Mouse (Mus musculus) gastrocnemius, postnatal 10 days (tissue): ENCODE measurements at regions not wholly inside any gene's neighbourhood (a gene's known extent, or its start where the extent isn't known, plus 50 kb on each side); places are given as distances from the start of the nearest gene placed in this dataset.
"Not testable (repeated sequence)": the region's sequence is repeated elsewhere in the genome, so short reads cannot be mapped to it uniquely, and the experiment has no call there.

Source experiments
- DNase-seq: peaks from one replicate; pipeline ENCODE4 v3.0.0; 2021; ENCODE audit warnings: mixed read lengths

DNA sequence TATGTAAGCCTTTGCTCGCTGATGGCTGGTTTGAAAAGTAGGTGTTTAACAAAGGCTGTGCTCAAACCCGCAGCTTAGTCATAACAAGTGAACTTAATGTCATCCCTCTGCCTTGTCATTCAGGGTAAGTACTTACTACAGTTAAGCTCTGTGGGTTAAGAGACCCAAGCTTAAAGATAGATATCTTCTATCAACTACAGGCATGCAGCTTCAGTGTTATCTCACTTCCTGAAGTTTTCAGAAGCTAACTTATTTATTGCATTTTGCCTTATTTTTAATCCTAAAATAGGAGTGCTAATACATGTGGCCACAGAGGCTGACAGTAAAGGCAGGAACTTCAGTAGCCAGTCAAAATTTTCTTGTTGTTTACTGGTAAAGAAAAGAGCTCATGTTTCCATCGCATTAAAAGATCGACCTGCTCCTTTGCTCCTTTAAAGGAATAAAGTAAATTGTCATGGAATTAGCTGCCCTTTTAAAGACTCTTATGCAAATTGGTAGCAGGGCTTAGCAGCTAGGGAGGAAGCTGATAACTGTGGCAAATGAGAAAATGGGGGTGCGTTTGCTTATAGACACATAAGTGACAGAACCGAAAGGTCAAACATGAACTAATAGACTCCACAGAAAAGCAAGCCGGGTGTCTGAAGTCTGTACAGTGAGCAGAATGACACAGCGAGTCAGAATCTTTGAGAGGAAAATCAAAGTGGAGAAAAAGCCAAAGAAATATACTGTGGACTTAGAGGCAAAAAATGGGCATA lies 55.9 kb upstream of the Inpp4b start:
- no peak for DNase-seq

DNA sequence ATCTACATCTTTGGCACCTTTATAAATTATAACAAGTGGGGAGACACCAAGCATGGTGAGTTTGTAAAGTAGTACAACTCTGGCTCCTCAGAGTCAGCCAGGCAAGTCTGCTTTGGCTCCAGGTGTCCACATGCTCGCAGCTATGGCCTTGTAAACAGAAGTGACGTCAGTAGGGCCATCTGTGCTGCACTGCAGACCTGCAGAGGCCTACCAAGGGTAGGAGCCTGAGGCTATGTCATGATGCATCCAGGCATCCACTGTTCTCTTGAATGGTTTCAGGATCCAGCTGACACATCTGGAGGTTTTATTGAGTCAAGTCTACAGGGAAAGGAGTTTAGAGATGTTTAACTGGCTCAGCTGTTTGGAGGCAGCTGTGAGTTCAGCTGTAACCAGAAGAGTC lies 82.3 kb upstream of the Inpp4b start:
- no peak for DNase-seq

- no peak for DNase-seq
Observed at GRCm38 (mm10) chr8:81223872-81224271, 118.5 kb upstream of the Inpp4b start.

DNA sequence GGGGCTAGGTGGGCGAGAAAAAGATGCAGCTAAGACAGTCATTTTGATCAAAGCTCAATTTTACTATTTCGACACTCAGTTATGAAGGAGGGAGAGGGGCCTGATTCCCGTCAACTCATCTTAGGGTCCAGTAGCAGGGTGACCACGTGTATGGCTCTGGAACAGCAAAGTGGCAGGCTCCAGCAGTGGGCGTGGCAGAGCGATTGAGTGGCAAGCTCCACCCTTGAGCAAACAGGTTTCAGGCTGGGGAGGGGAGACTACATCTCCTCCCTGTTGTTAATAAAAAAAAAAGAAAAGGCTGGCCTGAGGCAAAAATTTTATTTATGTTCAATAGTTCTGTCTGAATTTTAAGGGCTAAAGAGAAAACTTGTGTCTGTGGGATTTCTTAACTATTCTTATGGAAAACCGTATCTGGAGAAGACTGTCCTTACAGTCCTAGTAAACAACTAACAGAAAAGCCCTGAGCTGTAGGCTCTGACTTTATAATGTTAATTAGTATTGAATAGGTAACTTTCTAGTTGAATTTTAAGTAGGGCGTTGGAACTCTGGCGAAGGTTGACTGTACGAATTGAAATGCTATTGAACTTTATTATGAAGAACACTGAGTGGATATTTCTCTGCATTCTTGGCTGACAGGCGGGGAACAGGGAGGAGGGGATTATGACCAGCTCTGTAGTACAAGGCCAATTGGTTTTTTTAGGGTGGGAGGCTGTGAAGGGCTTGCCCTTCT lies 155.1 kb upstream of the Inpp4b start:
- not testable (repeated sequence) for DNase-seq

DNA sequence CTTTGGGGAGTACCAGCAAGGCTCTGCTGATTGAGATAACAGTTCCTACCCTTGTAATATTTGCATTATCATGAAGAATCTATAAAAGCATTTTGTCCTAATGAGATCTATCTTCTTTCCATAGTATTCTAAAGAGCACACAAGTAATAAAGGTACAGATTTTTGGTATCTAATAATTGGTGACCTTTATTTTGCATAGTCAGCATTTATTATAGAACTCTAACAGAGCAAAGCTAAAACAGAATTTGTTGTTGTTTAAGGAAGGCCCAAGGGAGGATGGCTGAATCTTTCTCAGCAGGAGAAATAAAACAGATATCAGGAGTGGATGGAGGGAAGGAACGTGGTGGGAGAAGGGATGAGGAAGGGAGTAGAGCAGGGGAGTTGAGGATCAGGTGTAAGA lies 160.8 kb upstream of the Usp38 start:
- no peak for DNase-seq

GRCm38 (mm10) chr8:81147239-81147638 lies 132.5 kb upstream of the Usp38 start:
- DNase-seq, result no peak

DNA sequence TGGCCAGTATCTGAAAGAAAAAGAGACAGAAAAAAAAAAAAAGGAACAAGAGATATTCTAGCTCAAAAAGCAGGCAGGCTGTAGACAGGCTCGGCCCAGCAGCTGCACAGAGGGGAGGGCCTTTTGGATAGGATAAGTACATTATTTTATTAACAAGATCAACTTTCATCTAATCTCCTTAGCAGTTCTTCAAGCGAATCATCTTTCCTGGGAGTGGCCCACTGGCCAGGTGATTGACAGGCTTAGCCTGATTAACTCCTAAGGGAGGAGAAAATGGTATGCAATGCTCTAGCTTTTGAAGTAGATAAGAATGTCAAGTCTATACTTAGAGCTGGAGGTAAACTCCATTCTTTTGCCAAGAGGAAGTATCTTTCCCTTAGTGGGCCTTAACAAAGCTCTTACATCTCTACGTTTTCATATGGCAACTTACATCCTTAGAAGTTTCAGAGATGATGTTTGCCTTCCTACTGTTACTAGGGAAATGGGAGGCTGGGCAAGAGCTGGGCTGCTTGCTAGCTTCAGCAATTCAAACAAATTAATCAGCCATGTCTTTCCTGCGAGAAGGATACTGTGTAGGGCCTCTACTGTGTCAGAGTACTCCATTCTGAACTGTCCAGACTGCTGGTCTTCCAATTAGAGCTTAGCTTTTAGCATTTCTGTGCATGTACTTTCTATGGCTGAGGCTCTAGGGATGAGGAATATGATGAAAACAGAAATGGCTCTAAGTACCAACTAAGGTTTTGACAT lies 92.2 kb upstream of the Usp38 start:
- no peak for DNase-seq

- no peak for DNase-seq
Observed at GRCm38 (mm10) chr8:81098963-81099362, 84.2 kb upstream of the Usp38 start.

DNA sequence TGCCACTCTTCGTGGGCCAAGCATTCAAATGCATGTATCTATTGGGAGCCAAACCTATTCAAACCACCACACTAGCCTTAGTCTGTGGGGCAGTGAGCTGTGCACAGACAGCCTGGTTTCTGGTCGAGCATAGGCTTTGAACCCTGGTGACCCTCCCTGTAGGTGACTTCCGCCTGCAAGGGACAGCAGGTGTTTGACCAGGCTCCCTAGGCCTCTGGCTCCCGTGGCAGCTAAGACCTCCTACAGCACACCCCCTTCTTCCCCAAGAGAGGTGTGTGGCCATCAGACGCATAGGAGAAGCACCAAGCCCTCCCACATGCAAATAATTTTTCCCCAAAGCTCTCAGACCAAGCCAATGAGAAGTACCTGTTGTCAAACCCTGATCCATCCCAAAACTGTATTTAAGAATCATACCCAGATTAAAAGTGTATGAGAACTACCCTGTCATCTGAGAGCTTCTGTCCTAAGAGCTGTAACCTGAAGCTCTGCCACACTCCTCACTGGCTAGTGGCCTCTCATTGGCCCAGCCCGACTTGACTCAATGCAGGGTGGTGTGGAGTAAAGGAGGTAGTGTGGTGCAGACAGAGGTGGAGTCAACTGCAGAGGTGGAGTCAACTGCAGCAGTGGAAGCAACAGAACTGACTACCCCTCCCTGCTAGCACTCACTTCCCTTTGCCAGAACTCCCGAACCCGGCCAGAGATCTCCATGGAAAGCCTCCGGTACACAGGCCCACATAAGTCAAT lies 82.5 kb upstream of the Usp38 start:
- peak; percentile 2 for DNase-seq

DNA sequence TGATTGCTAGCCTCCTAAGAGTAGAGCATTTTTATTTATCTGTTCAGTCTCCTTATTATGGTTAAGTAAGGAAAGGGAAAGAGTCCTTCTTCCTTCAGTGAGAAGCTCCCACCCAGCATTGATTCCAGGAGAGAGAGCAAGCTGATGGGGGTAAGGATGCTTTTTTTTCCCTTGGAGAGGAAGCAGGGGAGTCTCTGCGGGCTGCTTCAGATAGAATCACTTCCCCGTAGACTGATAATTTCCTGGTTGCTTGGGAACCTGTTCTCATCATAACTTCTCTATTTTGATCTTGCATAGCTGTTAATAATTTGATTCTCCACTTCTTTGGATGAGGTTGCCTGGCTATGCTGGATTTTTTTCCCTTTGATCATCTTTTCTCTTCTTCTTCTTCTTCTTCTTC lies 80.5 kb upstream of the Usp38 start:
- DNase-seq, result no peak

GRCm38 (mm10) chr8:81080865-81081637 lies 66.3 kb upstream of the Usp38 start:
- peak; percentile 14 for DNase-seq

DNA sequence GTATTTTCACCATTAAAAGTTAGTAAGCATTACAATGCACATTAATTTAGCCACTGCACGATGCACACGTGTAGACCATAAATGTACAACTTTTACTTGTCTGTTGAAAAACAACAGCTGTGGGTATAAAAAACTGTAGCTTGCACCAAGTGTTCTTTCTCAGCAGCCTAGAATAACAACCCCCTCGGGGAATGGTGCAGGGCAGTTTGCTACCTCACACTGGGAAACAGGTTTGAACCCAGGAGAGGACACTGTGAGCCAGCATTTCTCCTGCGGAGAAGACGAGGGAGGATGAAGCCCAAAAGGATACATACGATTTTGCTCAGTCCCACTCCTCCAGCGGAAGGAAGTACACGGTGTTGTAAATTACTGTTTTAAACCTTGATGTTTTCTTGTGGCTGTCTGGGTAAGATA lies 65.2 kb upstream of the Usp38 start:
- no peak for DNase-seq

DNA sequence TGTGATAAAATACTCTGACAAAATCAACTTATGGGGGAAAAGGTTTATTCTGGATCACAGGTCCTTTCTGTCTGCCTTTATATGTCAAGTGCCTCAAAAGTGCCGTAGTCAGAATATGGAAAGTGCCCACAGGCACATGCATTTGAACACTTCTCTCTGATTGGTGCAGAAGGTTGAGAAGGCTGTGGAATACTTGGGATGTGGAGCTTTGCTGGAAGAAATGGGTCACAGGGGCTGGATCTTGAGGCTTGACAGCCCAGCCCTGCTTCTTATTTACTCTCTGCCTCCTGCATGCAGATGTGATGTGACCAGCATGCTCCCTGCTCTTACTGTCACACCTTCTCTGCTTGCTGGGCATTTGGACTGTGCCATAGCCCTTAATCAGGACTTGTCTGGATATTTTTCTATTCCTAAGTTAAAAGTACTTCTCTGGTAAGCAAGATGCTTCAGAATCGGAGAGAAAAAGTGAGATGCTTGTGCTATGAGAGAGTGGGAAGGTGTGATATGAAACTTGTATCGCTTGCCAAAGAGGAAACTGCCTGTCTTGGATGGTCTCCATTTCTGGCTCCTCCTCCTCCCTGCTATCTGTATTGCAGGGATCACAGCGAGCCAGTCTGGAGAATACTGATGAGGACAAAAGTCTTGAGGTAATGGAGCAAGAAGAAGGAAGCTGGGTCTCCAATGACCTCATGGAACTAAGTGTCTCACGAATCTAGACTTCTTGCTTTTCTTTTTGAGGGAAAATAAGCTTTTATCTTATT lies 54.5 kb upstream of the Usp38 start:
- no peak for DNase-seq

- DNase-seq, result no peak
Observed at GRCm38 (mm10) chr8:81068519-81068918, 53.8 kb upstream of the Usp38 start.

GRCm38 (mm10) chr8:81066765-81067164 lies 52.0 kb upstream of the Usp38 start:
- no peak for DNase-seq
